Mouse (Mus musculus): Measurements from ENCODE around the gene Armh2.
"Not testable (repeated sequence)": the region's sequence is repeated elsewhere in the genome, so short reads cannot be mapped to it uniquely, and the experiment has no call there.

Gene Armh2

GRCm38 (mm10) chr13:24759451-24759850, 18.4 kb downstream of the Armh2 start:
- DNase-seq: no peak

DNA sequence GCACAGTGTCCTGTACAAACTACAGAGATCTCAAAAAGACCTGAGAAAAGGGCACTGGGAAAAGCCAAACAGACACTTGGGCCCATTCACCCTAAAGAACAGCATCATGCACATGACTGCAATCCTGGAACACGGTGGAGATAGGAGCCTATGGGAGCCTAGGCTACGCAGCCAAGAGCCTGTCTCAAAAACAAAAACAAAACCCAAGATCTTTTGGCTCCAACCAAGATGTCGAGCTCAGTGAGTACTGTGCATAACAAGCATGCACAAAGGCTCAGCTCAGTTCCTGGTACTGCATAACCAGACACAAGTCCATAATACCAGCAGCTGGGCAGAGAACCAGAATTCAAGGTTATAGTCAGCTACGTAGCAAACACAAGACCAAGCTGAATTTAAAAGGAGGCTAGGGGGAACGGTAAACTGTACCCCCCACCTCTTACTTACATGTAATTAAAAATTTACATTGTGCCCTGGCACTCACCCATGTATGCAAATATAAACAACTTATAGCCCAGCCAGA, 19.4 kb downstream of the Armh2 start:
- peak; percentile 10 for DNase-seq

DNA sequence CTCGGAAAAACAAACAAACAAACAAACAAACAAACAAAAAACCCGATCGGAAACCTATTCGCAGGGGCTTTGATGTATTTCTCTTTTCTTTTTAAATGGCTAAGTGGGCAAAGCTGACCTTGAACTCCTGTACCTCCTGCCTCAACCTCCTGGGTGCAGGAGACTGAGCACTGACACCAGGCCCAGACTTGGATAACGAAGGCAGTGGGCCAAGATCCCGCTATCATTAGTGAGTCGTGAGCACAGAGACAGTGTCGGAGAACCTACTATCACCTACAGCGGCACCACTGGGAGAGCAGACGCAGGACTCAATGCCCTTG, 20.0 kb downstream of the Armh2 start:
- DNase-seq: no peak

DNA sequence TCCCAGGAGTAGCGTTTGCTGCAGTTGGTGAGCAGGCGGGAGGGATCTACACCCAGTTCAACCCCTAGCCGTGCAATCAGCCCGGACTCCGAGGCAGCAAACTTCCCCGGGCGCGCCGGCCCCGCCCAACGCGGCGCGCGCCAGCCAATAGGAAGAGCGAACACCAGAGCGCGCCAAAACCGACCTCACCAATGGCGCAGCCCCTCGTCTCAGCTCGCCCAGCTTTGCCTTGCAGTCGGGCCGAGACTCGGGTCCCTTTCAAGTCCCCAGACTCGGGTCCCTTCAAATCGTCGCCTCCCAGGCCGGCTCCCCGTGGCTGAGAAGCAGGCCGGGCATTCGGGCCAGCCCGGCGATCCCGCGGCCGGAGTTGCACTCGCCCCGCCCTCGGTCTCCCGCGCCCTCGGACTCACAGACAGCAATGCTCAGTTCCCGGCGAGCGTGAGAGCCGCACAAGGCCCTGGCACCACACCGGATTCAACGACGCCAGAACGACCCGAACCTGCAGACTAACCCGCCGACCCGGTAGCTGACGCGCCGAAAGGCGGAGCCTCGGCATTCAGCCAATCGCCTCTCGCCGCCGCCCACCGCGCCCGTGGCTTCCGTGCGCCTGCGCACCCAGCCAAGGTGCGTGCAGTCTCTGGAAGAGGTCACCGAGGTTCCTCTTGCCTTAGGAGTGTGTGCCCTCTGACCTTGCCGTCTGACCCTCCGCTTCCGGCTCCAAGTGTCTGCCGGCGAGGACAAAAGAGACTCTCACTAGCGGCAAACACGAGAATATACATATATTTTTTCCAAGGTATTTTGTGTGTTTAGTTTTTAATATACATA, 20.6 kb downstream of the Armh2 start, which contains the start of gene Gmnn:
Gmnn (minus strand) TSS at position 521 of the 825 bp plus-strand sequence.
- DNase-seq: peak; percentile 86

DNA sequence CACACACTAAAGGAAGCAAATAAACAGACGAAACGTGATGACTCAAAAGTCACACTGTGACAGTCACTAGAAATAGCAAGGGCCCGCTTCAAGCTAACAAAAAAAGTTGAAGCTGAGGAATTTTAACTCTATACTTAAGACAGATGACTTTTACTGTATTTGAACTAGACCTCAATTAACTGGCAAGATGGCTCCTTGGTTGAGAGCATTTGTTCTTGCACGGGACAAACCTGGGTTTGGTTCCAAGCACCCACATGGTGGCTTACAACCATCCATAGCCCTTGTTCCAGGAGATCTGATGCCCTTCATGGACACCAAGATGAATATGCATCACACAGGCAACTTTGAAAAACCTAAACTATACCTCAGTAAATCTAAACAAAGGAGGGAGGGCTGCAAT, 21.2 kb downstream of the Armh2 start:
- DNase-seq: no peak

GRCm38 (mm10) chr13:24767809-24768208, 26.8 kb downstream of the Armh2 start:
- DNase-seq: not testable (repeated sequence)

- DNase-seq: not testable (repeated sequence)
These were observed 30.4 kb downstream of the Armh2 start for GRCm38 (mm10) chr13:24771482-24771881.

DNA sequence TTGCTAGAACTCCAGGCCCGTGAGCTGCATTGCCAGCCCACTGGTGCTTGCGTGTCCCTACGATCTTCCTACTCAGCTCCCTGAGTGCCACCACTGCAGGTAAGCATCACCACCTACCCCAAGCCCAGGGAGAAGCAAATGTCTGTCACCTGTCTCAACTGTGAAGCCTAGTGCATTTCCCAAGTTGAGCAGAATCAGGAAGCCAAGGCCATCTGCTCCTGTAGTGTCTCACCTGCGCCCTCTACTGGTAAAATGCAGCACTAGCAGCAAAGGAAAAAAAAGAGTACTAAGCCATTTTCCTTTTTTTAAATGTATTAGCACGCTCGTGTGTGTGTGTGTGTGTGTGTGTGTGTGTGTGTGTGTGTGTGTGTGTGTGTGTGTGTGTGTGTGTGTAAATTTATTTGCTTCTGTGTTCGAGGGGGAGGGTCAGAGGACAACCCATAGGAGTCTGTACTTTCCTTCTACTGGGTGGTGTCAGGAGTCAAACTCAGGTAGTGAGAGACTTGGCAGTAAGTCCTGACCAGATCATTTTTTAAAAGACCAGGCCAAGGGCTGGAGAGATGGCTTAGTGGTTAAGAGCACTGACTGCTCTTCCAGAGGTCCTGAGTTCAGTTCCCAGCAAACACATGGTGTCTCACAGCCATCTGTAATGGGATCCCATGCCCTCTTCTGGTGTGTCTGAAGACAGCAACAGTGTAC, 35.3 kb downstream of the Armh2 start:
- peak; percentile 50 for DNase-seq

DNA sequence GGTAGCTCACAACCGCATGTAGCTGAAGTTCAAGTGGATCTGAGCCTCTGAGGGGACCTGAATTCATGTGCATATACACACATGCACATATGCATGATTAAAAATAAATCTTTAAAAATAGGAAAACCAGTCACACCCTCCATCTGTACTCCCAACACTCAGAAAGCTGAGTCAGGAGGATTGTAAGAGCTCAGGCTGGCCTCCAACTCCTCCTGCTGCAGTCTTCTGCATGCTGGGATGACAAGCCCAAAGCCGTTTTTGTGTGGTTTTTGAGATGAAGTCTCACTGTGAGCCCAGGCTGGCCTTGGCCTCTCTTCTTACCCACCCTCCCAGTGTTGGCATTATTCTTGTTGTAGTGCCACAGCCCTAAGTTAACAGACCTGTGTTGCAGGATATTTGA, 37.0 kb downstream of the Armh2 start:
- no peak for DNase-seq

DNA sequence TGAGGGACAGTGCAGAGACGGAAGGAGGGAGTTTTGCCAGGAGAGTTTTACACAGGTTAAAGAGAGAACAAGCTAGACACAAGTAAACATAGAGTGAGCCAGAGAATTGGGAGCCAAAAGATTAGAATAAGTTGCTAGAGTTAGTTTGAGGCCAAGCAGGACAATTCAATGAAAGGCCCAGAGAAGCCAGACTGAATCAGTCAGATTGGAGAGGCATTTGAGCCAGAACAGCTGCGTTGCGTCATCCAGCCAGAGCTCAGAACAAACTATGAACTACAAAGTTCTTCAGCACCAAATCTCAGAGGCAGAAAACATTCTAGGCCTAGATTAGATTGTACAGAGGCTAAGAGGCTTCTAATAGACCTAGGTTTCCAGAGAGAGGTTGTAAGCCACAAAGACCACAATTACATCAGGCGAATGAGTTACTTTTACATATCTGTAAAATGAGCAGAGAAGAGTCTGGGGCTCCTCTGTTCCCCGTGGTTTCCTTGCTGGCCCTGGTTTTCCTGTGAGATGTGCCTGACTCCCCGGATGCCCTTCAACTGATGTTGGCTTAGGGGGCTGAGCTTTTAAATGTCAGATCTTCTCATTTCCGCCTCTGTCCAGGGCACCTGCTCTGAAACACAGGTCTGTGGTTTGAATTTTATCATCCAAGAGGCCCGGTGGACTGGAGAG, 37.8 kb downstream of the Armh2 start:
- DNase-seq: no peak

DNA sequence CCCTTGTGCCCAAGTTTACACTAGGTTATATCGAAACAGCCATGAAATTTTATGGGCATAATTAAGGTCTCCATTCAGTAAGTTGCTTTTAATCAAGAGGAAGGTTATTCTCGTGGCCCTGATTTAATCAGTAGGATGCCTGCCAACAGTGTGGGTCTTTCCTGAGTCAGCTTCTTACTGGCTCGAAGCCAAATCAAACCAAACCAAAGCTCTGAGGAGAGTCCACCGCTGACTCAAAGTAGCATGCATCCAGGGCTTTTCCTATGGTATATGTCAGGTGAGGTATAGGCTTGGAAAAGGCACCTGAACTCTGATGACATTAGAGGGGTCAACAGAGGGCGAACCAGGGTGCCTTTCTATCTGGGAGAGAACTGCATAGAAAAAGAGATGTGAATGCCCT, 40.9 kb downstream of the Armh2 start:
- DNase-seq: no peak

DNA sequence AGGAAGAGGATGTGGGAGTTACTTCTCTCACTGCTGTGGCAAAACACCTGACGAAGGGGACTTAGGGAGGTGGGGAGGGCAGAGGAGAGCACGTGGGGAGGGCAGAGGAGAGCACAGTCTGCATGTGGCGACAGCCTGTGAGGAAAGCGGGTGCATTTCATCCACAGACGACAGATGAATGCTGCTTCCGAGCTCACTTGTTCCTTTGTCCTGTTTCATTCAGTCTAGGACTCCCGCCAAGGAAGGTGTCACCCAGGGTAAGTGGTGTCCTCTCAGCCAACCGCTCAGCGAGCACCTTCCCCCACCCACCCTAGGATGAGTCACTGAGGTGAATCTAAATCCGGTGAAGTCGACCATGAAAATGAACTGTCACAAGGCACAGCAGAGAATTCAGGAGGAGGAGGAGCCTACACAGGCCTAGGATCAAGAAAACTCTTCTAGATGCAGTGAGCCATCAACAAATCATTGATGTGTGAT, 45.0 kb downstream of the Armh2 start:
- DNase-seq: peak; percentile 80

DNA sequence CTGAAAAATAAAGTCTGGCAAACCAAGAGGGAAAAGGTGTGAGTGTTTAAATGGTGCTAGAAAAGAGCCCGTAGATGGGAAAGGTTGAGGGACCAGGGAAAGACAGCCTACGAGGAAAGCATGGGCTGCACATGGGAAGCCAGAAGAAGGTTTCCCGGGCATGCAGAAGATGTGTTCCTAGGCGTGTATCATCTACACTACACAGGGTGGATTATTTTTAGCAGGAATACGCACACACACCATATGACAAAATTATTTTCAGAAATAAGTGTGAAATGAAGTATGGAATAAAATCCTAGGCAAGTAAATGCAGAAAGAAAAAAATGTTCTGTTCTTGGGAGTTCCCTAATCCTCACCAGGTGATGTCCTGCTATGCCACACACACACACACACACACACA, 46.4 kb downstream of the Armh2 start:
- no peak for DNase-seq

DNA sequence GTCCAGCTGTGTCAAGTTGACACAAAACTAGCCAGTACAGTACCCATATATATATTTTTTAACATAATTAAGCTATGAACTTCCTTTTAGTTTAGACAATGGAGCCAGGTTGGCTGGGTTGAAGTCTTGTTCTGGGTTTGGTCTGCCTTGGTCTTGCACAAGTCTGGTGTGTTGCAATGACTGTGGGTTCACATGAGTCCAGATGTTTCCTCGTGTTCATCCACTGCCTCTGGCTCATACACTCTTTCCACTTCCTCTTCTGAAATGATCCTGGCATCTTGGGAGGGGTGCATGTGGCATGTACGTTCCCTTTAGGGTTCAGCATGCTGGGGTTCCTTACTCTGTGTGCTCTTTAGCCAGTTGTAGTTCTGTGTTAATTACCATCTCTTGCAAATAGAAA, 50.3 kb downstream of the Armh2 start:
- no peak for DNase-seq

DNA sequence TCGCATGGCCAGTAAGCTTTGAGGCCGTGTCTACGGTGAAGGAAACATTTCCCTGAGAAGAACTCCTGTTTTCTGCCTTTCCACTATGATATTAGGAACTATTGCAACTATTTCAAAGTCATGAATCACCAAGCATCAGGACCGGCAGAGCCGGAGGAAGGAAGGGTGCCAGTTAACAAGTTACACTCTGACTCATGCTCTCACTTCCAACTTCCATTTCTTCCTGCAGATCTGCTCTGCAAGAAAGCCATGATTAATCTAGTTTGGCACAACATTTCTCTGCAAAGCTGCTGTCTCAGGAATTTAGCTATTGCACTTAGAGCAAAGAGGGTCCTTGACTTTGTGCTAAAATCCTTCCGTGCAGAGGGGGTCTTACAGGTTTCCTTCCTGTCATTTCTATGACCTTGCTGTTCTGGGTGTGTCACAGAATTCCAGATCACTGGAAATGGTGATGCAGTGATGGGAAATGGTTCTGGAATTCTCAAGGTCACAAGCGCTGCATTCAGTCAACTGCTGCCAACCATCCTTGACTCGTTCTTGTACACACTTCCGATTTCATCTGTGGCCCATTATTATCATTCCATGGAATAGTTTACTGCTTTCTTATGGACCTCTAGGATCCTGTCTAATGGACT, 51.5 kb downstream of the Armh2 start:
- no peak for DNase-seq
